In the genomic region with DNA sequence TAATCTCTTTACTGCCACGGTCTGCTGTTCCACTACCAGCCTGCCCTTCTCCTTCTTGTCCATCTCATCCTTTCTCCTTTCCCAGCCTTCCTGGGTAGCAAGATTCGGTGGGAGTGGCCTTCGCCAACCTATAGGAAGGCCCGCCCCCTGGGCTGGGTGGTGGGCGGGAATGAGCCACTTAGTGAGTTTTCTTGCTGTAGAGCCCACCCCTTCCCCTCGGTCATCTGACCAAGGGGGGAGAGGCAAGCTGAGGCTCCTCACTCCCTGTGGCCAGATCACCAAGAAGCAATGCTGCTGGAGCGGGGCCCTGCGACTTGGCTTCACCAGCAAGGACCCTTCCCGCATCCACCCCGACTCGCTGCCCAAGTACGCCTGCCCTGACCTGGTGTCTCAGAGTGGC, we compare ENCODE assay signal across 9 mouse cellular contexts.
DNase-seq lines count a peak whose midpoint lies in the region; ATAC-seq lines count a peak whose summit lies in the region.
"Had no signal": no experiment of that assay in that cellular context is flagged by ENCODE, and none has a peak within 500 bp of the region (broad histone marks: within the 10 kb centered on the region; RNA-seq: fewer than 3 reads in every experiment).

No protein-coding gene starts in this region.

- 35% methylated on average over 12 of the region's 12 CpGs for WGBS in lung, embryonic 16.5 days
- 31% methylated on average over 12 of the region's 12 CpGs for WGBS in embryonic facial prominence, embryonic 15.5 days
- WGBS in limb, embryonic 12.5 days, result 25% methylated on average over 12 of the region's 12 CpGs
- WGBS in stomach, embryonic 15.5 days, result 39% methylated on average over 12 of the region's 12 CpGs

- peak overlapping the region; percentile 34; the same call in 1 of the 2 replicates for H3K4me2 ChIP-seq in lung, embryonic 16.5 days (ENCODE audit: low read depth, low read length)
- peak overlapping the region; percentile 39 for H3K4me2 ChIP-seq in embryonic facial prominence, embryonic 15.5 days (replicated peaks)
- peak overlapping the region; percentile 57 for H3K4me2 ChIP-seq in limb, embryonic 12.5 days
- H3K4me2 ChIP-seq in stomach, embryonic 15.5 days, result peak overlapping the region; percentile 40

- peak; percentile 78; the same call in 1 of the 2 replicates for ATAC-seq in lung, embryonic 16.5 days (ENCODE audit: low read depth)
- ATAC-seq in embryonic facial prominence, embryonic 15.5 days (ENCODE audit: insufficient number of reproducible peaks, low FRiP score, low TSS enrichment, low read depth), result no peak
- peak; percentile 28; the same call in 1 of the 2 replicates for ATAC-seq in limb, embryonic 12.5 days (ENCODE audit: insufficient number of reproducible peaks, insufficient read depth, low FRiP score, low TSS enrichment, low read depth)
- ATAC-seq in stomach, embryonic 15.5 days (ENCODE audit: insufficient read depth, low FRiP score, low read depth), result no peak

- intact Hi-C loops in left cerebral cortex, postnatal 25 days (cut with DNase I), result no loop called here

- H3K27ac ChIP-seq in lung, embryonic 16.5 days (ENCODE audit: low read length), result no peak overlapping the region
- H3K27ac ChIP-seq in embryonic facial prominence, embryonic 15.5 days (replicated peaks), result no peak overlapping the region
- H3K27ac ChIP-seq in limb, embryonic 12.5 days, result no peak overlapping the region
- no peak overlapping the region for H3K27ac ChIP-seq in stomach, embryonic 15.5 days

- no peaks in the 10 kb centered on the region for H3K27me3 ChIP-seq in lung, embryonic 16.5 days (ENCODE audit: control insufficient read depth, insufficient read depth, low read depth, low read length)
- H3K27me3 ChIP-seq in embryonic facial prominence, embryonic 15.5 days, result no peaks in the 10 kb centered on the region
- H3K27me3 ChIP-seq in limb, embryonic 12.5 days, result peaks cover 7% of the 10 kb centered on the region; the same call in 1 of the 2 replicates
- H3K27me3 ChIP-seq in stomach, embryonic 15.5 days (replicated peaks), result no peaks in the 10 kb centered on the region

- H3K4me1 ChIP-seq in lung, embryonic 16.5 days (replicated peaks; ENCODE audit: control insufficient read depth, insufficient read depth, low read length), result no peaks in the 10 kb centered on the region
- H3K4me1 ChIP-seq in embryonic facial prominence, embryonic 15.5 days, result no peaks in the 10 kb centered on the region
- H3K4me1 ChIP-seq in limb, embryonic 12.5 days (replicated peaks), result peaks cover 10% of the 10 kb centered on the region; the same call in 1 of the 2 replicates
- H3K4me1 ChIP-seq in stomach, embryonic 15.5 days, result no peaks in the 10 kb centered on the region

- DNase-seq in lung, postnatal 25 days (ENCODE audit: low spot score), result no peak
- no peak for DNase-seq in left cerebral cortex, postnatal 25 days (ENCODE audit: low spot score in 2 of 2)
- DNase-seq in thymus, postnatal 0 days (ENCODE audit: low spot score), result no peak
- no peak for DNase-seq in spleen, postnatal 10 days (ENCODE audit: low spot score in 2 of 2)
- DNase-seq: lung, adult 2 months had no signal

- peak overlapping the region; percentile 14; the same call in 1 of the 2 replicates for H3K9ac ChIP-seq in lung, embryonic 16.5 days (ENCODE audit: low read length)
- H3K9ac ChIP-seq in embryonic facial prominence, embryonic 15.5 days, result no peak overlapping the region
- H3K9ac ChIP-seq in limb, embryonic 12.5 days (replicated peaks), result peak overlapping the region; percentile 18; the same call in 1 of the 2 replicates
- H3K9ac ChIP-seq in stomach, embryonic 15.5 days, result no peak overlapping the region

- no peaks in the 10 kb centered on the region for H3K9me3 ChIP-seq in lung, embryonic 16.5 days (ENCODE audit: control insufficient read depth, low read length)
- no peaks in the 10 kb centered on the region for H3K9me3 ChIP-seq in embryonic facial prominence, embryonic 15.5 days (replicated peaks)
- H3K9me3 ChIP-seq in limb, embryonic 12.5 days, result no peaks in the 10 kb centered on the region
- H3K9me3 ChIP-seq in stomach, embryonic 15.5 days, result no peaks in the 10 kb centered on the region

- no peaks in the 10 kb centered on the region for H3K36me3 ChIP-seq in lung, embryonic 16.5 days (ENCODE audit: control insufficient read depth, insufficient read depth, low read length)
- H3K36me3 ChIP-seq in embryonic facial prominence, embryonic 15.5 days, result no peaks in the 10 kb centered on the region
- no peaks in the 10 kb centered on the region for H3K36me3 ChIP-seq in limb, embryonic 12.5 days
- no peaks in the 10 kb centered on the region for H3K36me3 ChIP-seq in stomach, embryonic 15.5 days

- H3K4me3 ChIP-seq in lung, embryonic 16.5 days (ENCODE audit: low read length), result peak overlapping the region; percentile 28
- H3K4me3 ChIP-seq in embryonic facial prominence, embryonic 15.5 days (replicated peaks), result peak overlapping the region; percentile 32
- peak overlapping the region; percentile 40 for H3K4me3 ChIP-seq in limb, embryonic 12.5 days (replicated peaks)
- peak overlapping the region; percentile 15 for H3K4me3 ChIP-seq in stomach, embryonic 15.5 days (replicated peaks)

Comparison
In these comparisons a context has a peak if more than half of its experiments do, and no peak if none do; other contexts are left out.
1. ATAC-seq: peak in lung, embryonic 16.5 days (single experiment) and limb, embryonic 12.5 days (single experiment); none in embryonic facial prominence, embryonic 15.5 days (single experiment) and stomach, embryonic 15.5 days (single experiment).
2. H3K9ac ChIP-seq: peak in lung, embryonic 16.5 days (single experiment) and limb, embryonic 12.5 days (single experiment); none in embryonic facial prominence, embryonic 15.5 days (single experiment) and stomach, embryonic 15.5 days (single experiment).
3. Peak in every context shown above with its lines, with median percentiles within 50 percentile points of each other: H3K4me2 ChIP-seq and H3K4me3 ChIP-seq.